In the genomic region with DNA sequence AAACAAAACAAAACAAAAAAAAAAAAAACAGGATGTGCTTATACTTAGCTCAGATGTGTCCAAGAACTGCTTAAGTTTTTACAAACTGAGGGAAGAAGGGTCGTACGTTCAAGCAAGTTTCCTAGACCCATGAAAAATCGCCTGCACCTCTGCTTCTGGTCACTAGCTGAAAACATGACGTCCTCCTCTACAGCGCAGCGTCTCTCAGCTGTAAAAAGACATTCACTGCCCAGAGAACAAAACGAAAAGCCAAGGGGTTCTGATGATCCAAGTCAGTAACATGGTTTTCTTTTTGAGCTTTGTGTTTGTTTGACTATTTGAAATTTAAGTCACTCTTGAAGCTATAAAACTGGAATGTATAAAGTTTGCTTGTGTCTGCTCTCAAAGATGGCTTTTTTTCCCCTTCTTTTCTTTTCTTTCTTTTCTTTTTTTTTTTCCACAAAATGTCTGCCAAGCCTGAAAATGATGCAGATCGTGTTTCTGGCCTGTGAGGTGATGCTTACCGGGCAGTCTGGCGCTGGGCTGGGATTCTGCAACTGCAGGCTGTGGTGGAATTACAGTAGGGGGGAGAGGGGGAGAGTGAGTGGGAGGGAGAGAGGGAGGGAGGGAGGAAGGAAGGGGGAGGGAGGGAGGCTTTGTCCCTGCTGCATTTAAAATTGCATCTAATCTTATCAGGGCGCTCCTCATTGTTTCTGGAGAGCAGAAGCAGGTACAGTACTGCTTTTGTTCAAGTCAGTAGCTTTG, we compare ENCODE assay signal across 7 mouse cellular contexts.
DNase-seq lines count a peak whose midpoint lies in the region; ATAC-seq and TF ChIP-seq lines count a peak whose summit lies in the region.

No protein-coding gene starts in this region.

- peak; percentile 84 for ATAC-seq in forebrain, embryonic 14.5 days
- no peak for ATAC-seq in liver, postnatal 0 days

- no peak for TF ChIP-seq EP300 in liver, postnatal 0 days (IDR thresholded peaks at IDR 0.05; ENCODE audit: low read depth)

- H3K9me3 ChIP-seq in forebrain, embryonic 14.5 days (replicated peaks; ENCODE audit: control insufficient read depth, low read length), result no peaks in the 10 kb centered on the region
- no peaks in the 10 kb centered on the region for H3K9me3 ChIP-seq in liver, postnatal 0 days (ENCODE audit: low read length)

- peak; percentile 18 to 19 for DNase-seq in right cerebral cortex, postnatal 10 days (ENCODE audit: low spot score in 2 of 2)
- DNase-seq in right cerebral cortex, postnatal 36 days (ENCODE audit: low spot score in 2 of 2), result no peak
- peak; percentile 56 for DNase-seq in forebrain, embryonic 14.5 days (ENCODE audit: low spot score)
- no peak for DNase-seq in liver, postnatal 0 days
- DNase-seq in layer of hippocampus, postnatal 14 days (ENCODE audit: low spot score in 2 of 2), result no peak
- DNase-seq in urinary bladder, postnatal 36 days (ENCODE audit: low spot score in 2 of 2), result no peak
- DNase-seq in cerebellum, adult 8-10 months, result no peak

- no peaks in the 10 kb centered on the region for H3K4me1 ChIP-seq in forebrain, embryonic 14.5 days (ENCODE audit: control insufficient read depth, insufficient read depth, low read length)
- H3K4me1 ChIP-seq in liver, postnatal 0 days (ENCODE audit: insufficient read depth), result no peaks in the 10 kb centered on the region

- no peak overlapping the region for H3K9ac ChIP-seq in forebrain, embryonic 14.5 days (ENCODE audit: low read length)
- H3K9ac ChIP-seq in liver, postnatal 0 days (replicated peaks), result no peak overlapping the region

- TF ChIP-seq CTCF in liver, postnatal 0 days (IDR thresholded peaks at IDR 0.05; ENCODE audit: low read depth), result no peak

- H3K4me3 ChIP-seq in forebrain, embryonic 14.5 days (ENCODE audit: low read depth, low read length), result 0 out of 2 replicates have a peak overlapping the region, but pooled peaks have one; percentile 2
- no peak overlapping the region for H3K4me3 ChIP-seq in liver, postnatal 0 days (ENCODE audit: low read depth, low read length)

- H3K27me3 ChIP-seq in forebrain, embryonic 14.5 days (replicated peaks; ENCODE audit: control insufficient read depth, insufficient read depth, low read length), result no peaks in the 10 kb centered on the region
- no peaks in the 10 kb centered on the region for H3K27me3 ChIP-seq in liver, postnatal 0 days (ENCODE audit: insufficient read depth, low read length)

- H3K27ac ChIP-seq in forebrain, embryonic 14.5 days (ENCODE audit: low read depth, low read length), result no peak overlapping the region
- H3K27ac ChIP-seq in liver, postnatal 0 days (ENCODE audit: low read depth), result no peak overlapping the region

- H3K4me2 ChIP-seq in forebrain, embryonic 14.5 days (ENCODE audit: low read length), result peak overlapping the region; percentile 41
- H3K4me2 ChIP-seq in liver, postnatal 0 days (ENCODE audit: low read depth, low read length), result peak overlapping the region; percentile 18; the same call in 1 of the 2 replicates

- no peaks in the 10 kb centered on the region for H3K36me3 ChIP-seq in forebrain, embryonic 14.5 days (ENCODE audit: control insufficient read depth, insufficient read depth, low read length)
- no peaks in the 10 kb centered on the region for H3K36me3 ChIP-seq in liver, postnatal 0 days (replicated peaks; ENCODE audit: insufficient read depth, low read length)

- WGBS in forebrain, embryonic 14.5 days, result 3% methylated on average over 11 of the region's 11 CpGs
- 8% methylated on average over 11 of the region's 11 CpGs for WGBS in liver, postnatal 0 days (ENCODE audit: insufficient replicate concordance)

Comparison
In these comparisons a context has a peak if more than half of its experiments do, and no peak if none do; other contexts are left out.
1. DNase-seq: peak in right cerebral cortex, postnatal 10 days (2 of 2) and forebrain, embryonic 14.5 days (single experiment); none in right cerebral cortex, postnatal 36 days (0 of 2), liver, postnatal 0 days (single experiment), layer of hippocampus, postnatal 14 days (0 of 2), urinary bladder, postnatal 36 days (0 of 2) and cerebellum, adult 8-10 months (single experiment).